Mouse (Mus musculus): ENCODE measurements at regions not wholly inside any gene's neighbourhood (a gene's known extent, or its start where the extent isn't known, plus 50 kb on each side); places are given as distances from the start of the nearest gene placed in this dataset.

GRCm38 (mm10) chr1:13993825-13994509 lies 2099.2 kb downstream of the 4930444P10Rik start:
- H3K27me3 ChIP-seq (ENCODE audit: insufficient read depth, low read length): no peaks in the 10 kb centered on the region
- H3K9ac ChIP-seq: no peak overlapping the region
- no peak for TF ChIP-seq CTCF (IDR thresholded peaks at IDR 0.05; ENCODE audit: low read depth)
- DNase-seq: no peak
- H3K9me3 ChIP-seq (ENCODE audit: low read depth, low read length): no peaks in the 10 kb centered on the region
- no peaks in the 10 kb centered on the region for H3K36me3 ChIP-seq (ENCODE audit: insufficient read depth)
- WGBS: 92% methylated on average over 9 of the region's 9 CpGs
- H3K4me2 ChIP-seq: no peak overlapping the region
- no peak overlapping the region for H3K4me3 ChIP-seq (ENCODE audit: low read depth, low read length)
- no peak for ATAC-seq (ENCODE audit: insufficient read depth)
- no peak overlapping the region for H3K27ac ChIP-seq (ENCODE audit: low read depth)
- no peaks in the 10 kb centered on the region for H3K4me1 ChIP-seq (ENCODE audit: insufficient read depth)

- no peak overlapping the region for H3K9ac ChIP-seq
- no peak for DNase-seq
Measured at GRCm38 (mm10) chr1:13992978-13993377, 2100.1 kb downstream of the 4930444P10Rik start.

GRCm38 (mm10) chr1:13989360-13989759 lies 2103.8 kb downstream of the 4930444P10Rik start:
- no peak overlapping the region for H3K27ac ChIP-seq (ENCODE audit: low read depth)
- 75% methylated on average over 3 of the region's 3 CpGs for WGBS
- no peak for ATAC-seq (ENCODE audit: insufficient read depth)
- H3K9ac ChIP-seq: no peak overlapping the region
- H3K4me2 ChIP-seq: no peak overlapping the region
- TF ChIP-seq CTCF (IDR thresholded peaks at IDR 0.05; ENCODE audit: low read depth): no peak
- DNase-seq: no peak
- H3K9me3 ChIP-seq (ENCODE audit: low read depth, low read length): no peaks in the 10 kb centered on the region
- H3K27me3 ChIP-seq (ENCODE audit: insufficient read depth, low read length): no peaks in the 10 kb centered on the region
- H3K4me3 ChIP-seq (ENCODE audit: low read depth, low read length): no peak overlapping the region
- H3K4me1 ChIP-seq (ENCODE audit: insufficient read depth): no peaks in the 10 kb centered on the region
- no peaks in the 10 kb centered on the region for H3K36me3 ChIP-seq (ENCODE audit: insufficient read depth)

More at GRCm38 (mm10) chr1:13992978-13993377, 2100.1 kb downstream of the 4930444P10Rik start:
- no peak for ATAC-seq (ENCODE audit: insufficient read depth)
- H3K4me2 ChIP-seq: no peak overlapping the region
- no peaks in the 10 kb centered on the region for H3K4me1 ChIP-seq (ENCODE audit: insufficient read depth)
- H3K36me3 ChIP-seq (ENCODE audit: insufficient read depth): no peaks in the 10 kb centered on the region
- 44% methylated on average over 9 of the region's 9 CpGs for WGBS
- no peaks in the 10 kb centered on the region for H3K27me3 ChIP-seq (ENCODE audit: insufficient read depth, low read length)
- H3K4me3 ChIP-seq (ENCODE audit: low read depth, low read length): no peak overlapping the region
- no peaks in the 10 kb centered on the region for H3K9me3 ChIP-seq (ENCODE audit: low read depth, low read length)
- TF ChIP-seq CTCF (IDR thresholded peaks at IDR 0.05; ENCODE audit: low read depth): no peak
- no peak overlapping the region for H3K27ac ChIP-seq (ENCODE audit: low read depth)

GRCm38 (mm10) chr1:13984833-13985232 lies 2108.3 kb downstream of the 4930444P10Rik start:
- TF ChIP-seq CTCF (IDR thresholded peaks at IDR 0.05; ENCODE audit: low read depth): no peak
- DNase-seq (no peak), ATAC-seq (ENCODE audit: insufficient read depth) (no peak)
- H3K4me2 ChIP-seq: no peak overlapping the region
- H3K27ac ChIP-seq (ENCODE audit: low read depth): no peak overlapping the region
- no peaks in the 10 kb centered on the region for H3K36me3 ChIP-seq (ENCODE audit: insufficient read depth)
- H3K9me3 ChIP-seq (ENCODE audit: low read depth, low read length): no peaks in the 10 kb centered on the region
- H3K9ac ChIP-seq: no peak overlapping the region
- no peaks in the 10 kb centered on the region for H3K27me3 ChIP-seq (ENCODE audit: insufficient read depth, low read length)
- H3K4me1 ChIP-seq (ENCODE audit: insufficient read depth): no peaks in the 10 kb centered on the region
- no peak overlapping the region for H3K4me3 ChIP-seq (ENCODE audit: low read depth, low read length)
- whole genome bisulfite sequencing: 84% methylated on average over 2 of the region's 2 CpGs

- ATAC-seq (ENCODE audit: insufficient read depth): no peak
- no peak overlapping the region for H3K27ac ChIP-seq (ENCODE audit: low read depth)
- no peak for DNase-seq
- no peaks in the 10 kb centered on the region for H3K4me1 ChIP-seq (ENCODE audit: insufficient read depth)
- no peak overlapping the region for H3K4me3 ChIP-seq (ENCODE audit: low read depth, low read length)
- H3K4me2 ChIP-seq: no peak overlapping the region
- no peak overlapping the region for H3K9ac ChIP-seq
- no peaks in the 10 kb centered on the region for H3K9me3 ChIP-seq (ENCODE audit: low read depth, low read length)
- WGBS: 89% methylated on average over 6 of the region's 6 CpGs
- H3K27me3 ChIP-seq (ENCODE audit: insufficient read depth, low read length): no peaks in the 10 kb centered on the region
- no peaks in the 10 kb centered on the region for H3K36me3 ChIP-seq (ENCODE audit: insufficient read depth)
- TF ChIP-seq CTCF (IDR thresholded peaks at IDR 0.05; ENCODE audit: low read depth): no peak
Measured at GRCm38 (mm10) chr1:13980273-13980672, 2112.9 kb downstream of the 4930444P10Rik start.

GRCm38 (mm10) chr1:13978640-13979039 lies 2114.5 kb downstream of the 4930444P10Rik start:
- Histone ChIP-seq H3K4me2 (no peak overlapping the region), H3K9ac (no peak overlapping the region), H3K4me1 (ENCODE audit: insufficient read depth) (no peaks in the 10 kb centered on the region), H3K27me3 (ENCODE audit: insufficient read depth, low read length) (no peaks in the 10 kb centered on the region), H3K4me3 (ENCODE audit: low read depth, low read length) (no peak overlapping the region), H3K36me3 (ENCODE audit: insufficient read depth) (no peaks in the 10 kb centered on the region), H3K9me3 (ENCODE audit: low read depth, low read length) (no peaks in the 10 kb centered on the region), H3K27ac (ENCODE audit: low read depth) (no peak overlapping the region)
- no peak for TF ChIP-seq CTCF (IDR thresholded peaks at IDR 0.05; ENCODE audit: low read depth)
- DNase-seq (no peak), ATAC-seq (ENCODE audit: insufficient read depth) (no peak)
- 52% methylated on average over 3 of the region's 3 CpGs for WGBS

- H3K9me3 ChIP-seq (ENCODE audit: low read depth, low read length): no peaks in the 10 kb centered on the region
- DNase-seq (no peak), ATAC-seq (ENCODE audit: insufficient read depth) (no peak)
- H3K27me3 ChIP-seq (ENCODE audit: insufficient read depth, low read length): no peaks in the 10 kb centered on the region
- WGBS: 81% methylated on average over 1 of the region's 1 CpGs
- no peak overlapping the region for H3K9ac ChIP-seq
- no peaks in the 10 kb centered on the region for H3K4me1 ChIP-seq (ENCODE audit: insufficient read depth)
- no peaks in the 10 kb centered on the region for H3K36me3 ChIP-seq (ENCODE audit: insufficient read depth)
- H3K4me3 ChIP-seq (ENCODE audit: low read depth, low read length): no peak overlapping the region
- no peak for TF ChIP-seq CTCF (IDR thresholded peaks at IDR 0.05; ENCODE audit: low read depth)
- H3K4me2 ChIP-seq: no peak overlapping the region
- no peak overlapping the region for H3K27ac ChIP-seq (ENCODE audit: low read depth)
Measured at GRCm38 (mm10) chr1:13977207-13977606, 2115.9 kb downstream of the 4930444P10Rik start.

Measured in lung, embryonic 14.5 days (tissue).